Mouse (Mus musculus) spleen, postnatal 36 days (tissue): ENCODE measurements around the gene Klf5.

Source experiments
- DNase-seq, 2 experiments: peaks; one replicate each; pipeline ENCODE4 v3.0.0; 2022; ENCODE audit warnings: low spot score in 2 of 2, mixed read lengths in 1 of 2

Gene Klf5

DNA sequence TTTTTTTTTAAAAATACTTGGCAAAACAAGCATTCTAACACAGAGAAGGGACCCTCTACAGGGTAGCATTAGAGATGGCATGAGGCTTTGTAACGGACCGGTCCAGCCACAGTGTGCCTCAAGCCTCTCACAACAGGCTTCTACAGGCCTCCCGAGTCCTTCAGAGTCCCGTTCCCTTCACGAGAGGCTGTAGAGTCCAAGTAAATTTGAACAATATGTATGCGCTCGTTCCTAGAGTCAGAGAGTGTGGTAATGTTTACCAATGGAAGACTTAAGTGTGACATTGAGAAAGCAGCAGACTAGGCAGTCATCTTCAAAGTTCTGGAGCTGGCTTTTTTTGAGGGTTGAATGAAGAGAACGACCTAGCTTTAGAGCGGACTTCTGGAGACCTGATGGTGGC, 11.1 kb downstream of the Klf5 start:
- DNase-seq = no peak

DNA sequence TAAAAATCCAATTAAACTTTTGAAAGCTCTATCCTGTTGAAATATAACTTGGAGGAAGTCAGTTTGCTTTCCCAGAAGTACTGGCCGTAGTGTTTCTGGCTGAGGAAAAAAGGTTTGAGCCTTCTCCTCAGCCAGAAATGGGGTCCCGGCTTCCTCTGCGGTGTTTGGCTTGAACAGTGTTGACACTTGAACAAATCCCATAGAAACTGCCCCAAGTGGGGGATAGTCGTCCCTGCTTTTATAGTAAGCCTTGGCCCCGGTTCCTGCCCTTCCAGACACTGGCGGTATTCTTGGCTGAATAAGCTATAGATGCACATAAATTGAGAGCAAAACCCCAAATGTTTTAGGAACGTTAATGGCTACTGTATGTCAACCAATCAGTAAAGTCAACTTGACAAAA, 11.9 kb downstream of the Klf5 start:
- DNase-seq = no peak

DNA sequence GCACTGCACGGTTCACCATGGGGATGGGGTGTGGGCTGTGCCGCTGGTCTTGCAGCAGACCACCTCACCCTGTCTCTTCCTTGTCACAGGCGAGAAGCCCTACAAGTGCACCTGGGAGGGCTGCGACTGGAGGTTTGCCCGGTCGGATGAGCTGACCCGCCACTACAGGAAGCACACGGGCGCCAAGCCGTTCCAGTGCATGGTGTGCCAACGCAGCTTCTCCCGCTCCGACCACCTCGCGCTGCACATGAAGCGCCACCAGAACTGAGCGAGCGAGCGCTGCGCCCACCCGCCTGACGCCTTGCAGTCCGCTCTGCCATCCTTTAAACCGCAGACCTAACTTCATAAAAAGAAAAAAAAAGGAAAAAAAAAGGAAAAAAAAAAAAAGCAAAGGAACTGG, 14.6 kb downstream of the Klf5 start:
- DNase-seq = no peak

DNA sequence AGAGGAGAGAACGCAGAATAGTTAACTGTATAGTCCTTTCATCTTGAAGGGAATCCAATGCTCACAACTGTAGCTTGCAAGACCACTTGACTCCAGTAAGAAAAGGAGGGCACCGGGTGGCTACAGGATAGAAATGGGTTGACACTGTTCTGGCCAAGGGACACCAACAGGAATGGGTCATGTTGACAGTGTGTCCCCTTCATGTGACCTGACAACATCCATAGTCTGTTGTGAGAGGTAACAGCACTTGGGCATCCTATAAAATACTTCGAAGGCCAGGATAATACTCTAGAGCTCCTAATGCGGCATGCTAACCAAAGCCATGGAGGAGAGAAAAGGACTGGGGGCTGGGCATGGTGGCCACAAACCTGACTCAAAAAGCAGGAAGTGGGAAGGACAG, 17.8 kb downstream of the Klf5 start:
- DNase-seq = no peak

DNA sequence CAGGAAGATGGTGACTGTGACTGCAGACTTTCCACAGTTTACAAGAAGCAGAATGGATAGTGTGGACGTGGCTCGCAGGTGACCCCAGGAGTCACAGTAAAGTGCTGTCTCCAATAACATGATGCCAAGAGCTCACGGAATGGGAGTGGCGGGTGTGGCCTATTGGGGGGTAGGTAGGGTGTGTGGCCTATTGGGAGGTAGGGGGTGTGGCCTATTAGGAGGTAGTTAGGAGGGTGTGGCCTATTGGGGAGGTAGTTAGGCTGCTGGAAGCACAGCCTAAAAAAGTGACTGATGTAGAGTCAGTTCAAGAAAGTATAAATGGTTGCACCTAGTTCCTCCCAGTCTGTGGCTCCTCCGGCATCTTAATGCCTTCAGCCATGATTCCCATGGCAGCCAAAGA, 22.2 kb downstream of the Klf5 start:
- no peak for DNase-seq

DNA sequence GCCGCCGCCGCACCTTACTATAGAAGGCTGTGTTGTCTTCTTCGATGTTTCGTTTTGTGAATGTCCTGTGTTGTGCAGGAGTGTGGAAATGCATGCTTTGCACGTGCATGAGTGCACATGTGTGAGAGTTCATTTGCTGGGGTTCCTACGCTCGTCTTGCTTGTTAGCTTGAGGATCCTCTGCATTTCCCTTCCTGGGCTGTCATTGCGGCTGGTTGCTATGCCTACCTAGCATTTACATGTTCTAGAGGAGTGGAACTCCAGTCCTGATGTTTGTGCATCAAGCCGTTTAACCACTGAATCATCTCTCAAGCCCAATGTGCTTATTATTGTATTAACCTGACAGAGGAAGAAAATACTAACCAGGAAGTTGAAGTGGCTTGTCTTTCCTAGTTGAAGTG, 24.9 kb downstream of the Klf5 start:
- DNase-seq = no peak

DNA sequence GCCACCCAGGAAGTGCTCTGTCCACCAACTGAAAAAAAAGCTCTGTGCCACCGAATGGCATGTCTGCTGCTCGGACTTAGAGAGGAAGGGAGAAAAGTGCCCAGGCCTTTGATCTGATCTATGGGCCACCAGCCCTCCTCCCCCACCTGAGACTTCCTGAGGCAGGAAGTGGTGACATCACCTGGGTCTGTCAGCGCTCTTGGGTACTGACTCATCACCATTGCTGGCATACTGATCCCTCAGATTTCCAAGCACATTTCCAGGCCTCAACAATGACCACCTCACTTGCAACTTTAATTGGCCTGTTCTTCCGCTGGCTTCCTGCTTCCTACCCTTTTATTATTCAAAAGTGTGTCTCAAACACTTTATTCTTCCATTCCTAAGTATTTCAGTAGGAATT, 26.0 kb downstream of the Klf5 start:
- no peak for DNase-seq

DNA sequence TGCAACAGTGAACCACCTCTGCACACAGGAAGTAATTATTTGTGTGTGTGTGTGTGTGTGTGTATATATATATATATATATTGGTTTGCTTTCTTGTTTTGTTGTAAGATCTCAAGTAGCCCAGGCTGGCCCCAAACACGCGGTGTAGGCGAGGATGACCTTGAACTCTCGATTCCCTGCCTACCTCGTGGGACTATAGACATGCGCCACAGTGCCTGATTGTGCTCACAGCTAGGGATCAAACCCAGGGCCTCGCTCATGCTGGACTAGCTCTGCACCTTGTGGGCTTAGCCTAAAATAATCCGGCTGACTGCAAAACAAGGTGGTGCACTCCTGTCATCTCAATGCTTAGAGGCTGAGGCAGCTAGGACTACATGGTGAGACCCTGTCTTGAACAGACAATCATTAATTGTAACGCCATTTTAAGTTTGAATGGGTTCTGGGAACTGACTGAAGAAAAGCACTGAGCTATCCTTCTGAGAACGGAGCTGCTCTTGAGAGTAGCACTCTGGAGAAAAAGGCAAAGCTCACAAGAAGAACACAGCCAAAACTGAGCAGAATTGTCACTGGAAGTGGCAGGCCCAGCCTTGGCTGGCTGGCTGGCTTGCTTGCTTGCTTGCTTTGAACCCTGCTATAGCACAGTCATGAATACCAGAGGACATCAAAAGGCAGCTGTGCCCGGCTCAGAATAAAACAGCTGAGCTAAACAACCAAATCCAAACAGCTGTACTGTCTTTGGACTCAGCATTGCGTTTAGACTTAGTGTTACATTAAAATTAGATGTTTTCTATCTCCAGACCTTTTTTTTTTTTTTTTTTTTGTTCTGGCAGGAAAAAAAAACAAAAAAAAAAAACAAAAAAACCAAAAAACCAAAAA, 27.3 kb downstream of the Klf5 start:
- no peak for DNase-seq

DNA sequence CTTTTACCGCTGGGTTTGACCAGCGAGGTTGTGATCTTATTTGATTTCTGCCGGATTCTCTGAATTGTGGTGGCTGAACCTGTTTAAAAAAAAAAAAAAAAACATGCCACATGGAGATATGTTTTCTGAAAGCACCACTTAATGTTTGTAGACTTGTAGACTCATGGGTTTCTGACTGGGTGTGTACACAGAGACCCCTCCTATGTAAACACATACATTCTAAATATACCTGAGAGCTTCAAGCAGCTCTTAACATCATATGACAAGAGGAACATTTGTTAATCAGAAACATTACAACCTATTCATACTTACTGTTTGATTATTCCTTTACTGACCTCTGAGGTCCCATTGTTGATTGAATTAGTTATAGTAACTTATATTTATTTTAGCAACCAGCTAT, 38.1 kb downstream of the Klf5 start:
- no peak for DNase-seq

DNA sequence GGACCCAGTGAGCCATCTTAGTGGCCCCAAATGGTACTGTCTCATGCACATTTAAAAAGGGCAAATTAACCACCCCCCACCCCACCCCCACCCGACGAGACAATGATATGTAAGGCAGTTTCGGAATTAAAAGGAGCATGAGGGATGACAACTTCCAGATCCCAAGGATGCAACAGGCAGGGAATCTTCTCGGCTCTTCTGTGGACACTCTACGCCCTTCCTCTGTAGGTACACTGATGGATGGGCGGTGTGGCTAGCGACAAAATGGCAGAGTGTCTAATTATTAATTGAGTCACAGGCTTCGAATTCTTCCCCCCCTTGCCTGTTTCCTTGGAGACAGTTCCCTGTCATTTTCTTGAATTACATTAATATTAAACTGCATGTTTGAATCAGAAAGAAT, 40.5 kb downstream of the Klf5 start:
- no peak for DNase-seq

DNA sequence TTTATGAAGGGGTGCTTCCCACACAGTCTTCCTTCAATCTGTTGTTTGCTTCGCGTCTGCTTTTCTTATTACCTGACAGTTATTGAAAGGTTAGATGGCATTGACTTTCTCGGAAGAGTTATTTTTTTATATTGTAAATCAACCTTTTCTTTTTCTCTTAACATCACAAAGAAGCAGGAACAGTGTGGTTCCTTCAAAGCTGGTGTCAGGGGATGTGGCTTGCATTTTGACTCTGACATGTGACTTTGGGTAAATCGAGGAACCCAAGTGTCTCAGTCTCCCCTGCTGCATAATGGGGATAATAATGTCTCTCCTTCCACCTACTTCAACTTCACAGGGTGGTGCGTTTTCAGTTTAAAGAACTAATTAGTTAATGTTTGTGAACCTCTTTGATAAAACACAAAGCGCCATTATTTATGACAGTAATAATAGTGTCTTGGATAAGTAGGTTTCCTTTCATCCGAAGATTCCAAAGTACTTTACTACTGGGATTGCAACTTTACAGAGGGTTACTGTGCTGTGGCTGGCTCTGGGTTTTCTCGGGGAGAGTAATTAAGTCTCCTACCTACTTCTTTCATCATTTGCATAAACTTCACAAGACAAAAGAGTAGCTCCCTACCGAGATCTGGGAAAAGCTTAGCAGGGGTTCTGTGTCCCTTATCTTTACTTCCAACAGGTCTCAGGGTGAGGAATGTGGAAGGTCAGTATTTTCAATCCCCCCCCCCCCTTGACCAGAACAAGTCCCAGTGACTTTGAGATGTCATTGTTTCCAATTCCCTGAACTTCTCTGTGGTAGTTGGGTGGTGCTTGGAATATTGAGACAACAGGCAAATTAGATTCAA, 41.4 kb downstream of the Klf5 start:
- no peak for DNase-seq

DNA sequence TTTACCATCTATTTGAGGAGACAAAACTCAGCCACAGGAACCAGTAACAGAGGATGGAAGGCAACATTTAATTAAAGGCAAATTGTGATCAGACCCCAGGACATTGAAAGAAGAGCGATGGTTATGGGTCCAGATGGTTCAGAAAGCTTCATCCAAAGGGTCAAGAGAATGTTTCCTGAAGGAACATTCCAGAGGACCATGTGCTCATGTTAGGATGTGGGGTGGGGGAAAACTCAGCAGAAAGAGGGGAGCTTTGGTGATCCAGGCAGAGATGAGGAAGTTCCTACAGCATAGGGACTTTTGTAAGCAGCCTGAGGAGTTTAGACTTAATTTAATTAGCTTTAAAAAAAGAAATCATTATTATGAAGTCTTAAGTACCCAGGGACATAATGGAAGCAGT, 42.2 kb downstream of the Klf5 start:
- no peak for DNase-seq

DNA sequence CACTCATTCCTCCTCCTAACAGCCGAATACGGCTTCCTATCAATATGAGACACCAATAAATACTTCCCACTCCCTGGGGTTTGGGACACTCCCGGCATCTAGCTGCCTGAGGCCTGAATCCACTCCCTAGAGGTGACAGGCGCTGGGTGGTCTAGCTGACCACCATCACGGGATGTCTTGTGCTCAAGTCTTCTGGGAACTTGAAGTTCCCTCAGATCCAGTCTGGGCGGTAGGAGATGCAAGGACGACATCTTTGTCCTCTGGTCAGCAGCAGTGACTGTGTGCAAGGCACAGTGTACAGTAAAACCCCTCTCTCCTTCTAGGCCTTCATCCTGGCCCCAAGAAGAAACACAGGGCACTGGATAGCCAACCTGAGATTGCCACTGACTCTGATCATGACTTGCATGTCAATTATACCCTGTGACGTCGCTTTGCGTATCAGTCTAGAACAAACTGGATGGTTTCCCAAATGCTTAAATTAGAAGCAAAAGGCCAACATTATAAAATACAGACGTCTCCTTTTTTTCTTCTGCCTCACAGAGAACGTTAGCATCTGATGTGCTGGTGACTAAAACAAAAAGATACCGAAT, 49.8 kb downstream of the Klf5 start:
- no peak for DNase-seq

DNA sequence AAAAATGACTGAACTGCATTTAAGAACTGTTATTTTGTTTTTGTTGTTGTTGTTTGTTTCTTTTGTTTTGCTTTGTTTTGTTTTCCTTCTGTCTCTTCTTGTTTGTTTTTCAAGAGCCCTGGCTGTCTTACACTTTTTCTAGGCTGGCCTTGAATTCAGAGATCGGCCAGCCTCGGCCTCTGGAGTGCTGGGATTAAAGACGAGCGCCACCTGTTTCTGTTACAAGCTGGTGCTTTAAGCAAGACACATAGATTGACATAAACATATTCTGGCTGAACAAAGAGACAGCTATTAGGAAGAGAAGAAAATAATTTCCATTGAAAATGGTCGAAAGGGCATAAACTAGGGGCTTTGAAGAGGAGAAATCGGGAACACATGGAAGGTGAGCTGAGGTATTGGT, 51.1 kb downstream of the Klf5 start:
- no peak for DNase-seq

DNA sequence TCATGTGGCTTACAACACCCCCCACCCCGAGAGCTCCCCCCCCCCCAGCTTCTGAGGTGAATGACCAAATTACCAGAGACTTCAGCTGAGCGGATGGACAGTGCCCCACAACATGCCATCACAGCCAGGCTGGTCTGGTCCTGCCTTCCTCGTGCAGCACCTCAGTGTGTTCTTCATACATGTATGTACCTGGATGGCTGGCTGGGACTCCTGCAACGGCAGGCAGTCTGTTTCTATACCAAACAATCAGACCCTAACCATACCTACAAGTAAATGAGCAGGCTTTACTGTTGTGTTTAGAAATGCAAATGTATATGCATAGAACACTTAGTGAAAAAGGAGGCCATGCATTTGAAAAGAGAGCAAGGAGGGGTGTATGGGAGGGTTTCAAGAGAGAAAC, 54.5 kb downstream of the Klf5 start:
- no peak for DNase-seq

DNA sequence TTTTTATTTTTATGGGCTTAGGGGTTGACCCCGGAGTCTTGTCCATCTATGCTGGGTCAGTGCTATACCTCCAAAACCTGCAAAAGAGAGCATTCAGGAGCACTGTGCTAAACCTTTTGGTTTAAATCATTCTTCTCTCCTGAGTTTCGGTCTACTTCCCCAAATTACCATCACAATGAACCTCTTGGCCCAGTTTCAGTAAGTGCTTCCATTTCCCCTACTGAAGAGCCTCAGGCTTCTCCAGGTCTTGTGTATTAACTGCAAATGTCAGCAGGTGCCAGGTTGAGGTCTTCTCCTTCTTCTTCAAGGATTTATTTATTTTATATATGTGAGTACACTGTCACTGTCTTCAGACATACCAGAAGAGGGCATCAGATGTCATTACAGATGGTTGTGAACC, 55.6 kb downstream of the Klf5 start:
- DNase-seq = no peak

DNA sequence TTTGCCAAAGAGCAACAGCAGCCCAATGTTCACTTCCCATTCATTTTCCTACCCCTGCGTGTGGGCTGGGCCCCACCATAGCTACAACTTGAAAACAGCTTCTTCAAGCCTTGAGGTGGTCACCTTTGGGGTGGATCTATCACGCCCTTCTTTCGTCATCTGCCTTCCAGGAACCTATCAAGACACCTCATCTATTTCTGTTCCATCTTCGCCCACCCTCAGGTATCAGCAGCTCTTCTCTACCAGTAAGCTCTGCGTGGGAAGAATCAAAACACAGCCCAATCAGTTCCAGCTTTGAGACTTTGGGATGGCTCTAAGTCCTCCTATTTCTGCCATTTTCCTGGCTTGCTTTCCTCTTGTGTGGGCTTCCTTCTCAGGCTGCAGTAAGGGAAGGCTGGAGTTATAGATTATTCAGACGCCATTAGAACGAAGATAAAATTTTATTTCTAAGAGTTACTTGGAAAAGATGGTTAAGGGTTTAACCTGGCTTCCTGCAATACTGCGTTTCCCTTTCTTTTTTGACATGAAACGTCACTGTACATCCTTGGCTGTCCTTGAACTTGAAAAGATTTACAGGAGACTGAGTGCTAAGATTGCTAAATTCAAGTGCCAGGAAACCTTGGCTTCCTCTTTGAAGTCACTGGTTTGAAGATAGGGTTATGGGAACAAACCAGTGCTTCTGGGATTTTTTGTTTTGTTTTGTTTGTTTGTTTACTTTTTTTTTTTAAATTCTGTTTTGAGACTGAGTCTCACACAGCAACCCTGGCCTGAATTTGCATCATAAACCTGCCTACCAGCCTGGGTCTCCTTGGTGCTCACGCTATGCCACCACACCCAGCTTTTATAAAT, 56.5 kb downstream of the Klf5 start:
- DNase-seq = no peak

DNA sequence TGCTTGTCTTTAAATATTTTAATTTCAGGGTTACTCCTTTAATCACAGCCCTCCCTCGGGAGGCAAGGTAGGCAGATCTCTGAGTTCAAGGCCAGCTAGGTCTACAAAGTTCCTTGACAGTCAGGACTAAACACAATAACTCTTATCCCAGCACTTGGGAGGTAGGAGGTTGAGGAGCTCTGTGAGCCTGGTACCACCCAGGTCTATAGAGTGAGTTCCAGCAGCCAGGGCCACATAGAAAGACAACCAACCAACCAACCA, 57.0 kb downstream of the Klf5 start:
- DNase-seq = no peak

DNA sequence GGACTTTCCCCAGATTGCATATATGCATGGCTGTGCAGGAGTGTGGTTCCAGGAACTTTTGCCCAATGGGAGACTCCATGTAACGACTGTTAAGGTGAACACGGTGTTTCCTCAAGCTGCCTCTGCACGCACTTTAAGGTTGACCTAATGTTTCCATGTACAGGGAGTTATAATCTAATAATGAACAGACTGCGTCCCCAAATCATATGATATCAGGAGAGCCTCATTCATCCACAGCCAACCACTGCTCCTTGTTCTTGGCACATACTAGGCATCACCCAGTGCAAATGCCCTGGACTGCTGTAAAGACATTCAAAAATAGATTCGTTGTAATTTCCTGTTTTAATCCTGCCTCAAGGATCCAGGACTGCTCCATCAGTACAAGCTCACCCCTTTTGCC, 64.5 kb downstream of the Klf5 start:
- DNase-seq = no peak

DNA sequence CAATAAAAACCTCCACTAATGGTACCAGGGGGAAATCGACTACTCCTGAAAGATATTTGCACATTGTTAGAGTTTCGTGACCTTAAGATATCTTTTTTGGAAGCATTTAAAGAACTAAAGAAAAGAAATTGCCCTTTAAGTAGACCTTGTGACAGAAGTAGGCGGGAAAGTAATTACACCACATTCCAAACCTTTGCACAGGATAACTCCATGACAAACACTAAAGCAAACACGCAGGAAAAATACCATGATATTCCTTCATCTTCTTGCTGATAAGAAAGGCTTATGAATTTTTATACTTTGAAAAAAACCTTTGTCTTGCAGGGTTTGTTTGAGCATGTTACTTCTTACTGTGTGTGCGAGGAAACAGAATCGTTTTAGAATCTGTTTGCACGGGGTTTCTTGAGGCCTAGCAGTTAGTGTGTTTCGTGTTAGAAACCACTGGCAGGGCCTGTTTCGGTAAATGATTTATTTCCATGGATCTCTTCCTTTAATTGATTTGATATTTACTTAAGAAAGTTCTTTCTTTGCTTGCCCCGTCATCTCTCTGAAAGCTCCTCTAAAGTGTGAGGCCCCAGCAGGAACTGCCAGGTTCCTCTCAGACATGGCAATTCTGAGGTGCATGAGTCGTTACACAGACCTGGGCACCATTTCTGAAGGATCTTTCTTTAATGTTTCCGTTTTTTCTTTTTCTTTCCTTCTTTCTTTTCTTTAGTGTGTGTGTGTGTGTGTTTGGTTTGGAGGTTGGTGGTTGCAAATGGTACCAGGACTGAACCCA, 65.7 kb downstream of the Klf5 start:
- no peak for DNase-seq
